Mouse (Mus musculus) monocyte, adult 5-6 weeks (primary cell): ENCODE data around the gene Asb6. TPM values are rescaled to one million over a fixed set of nuclear protein-coding genes. Genes with fewer than 3 reads are reported as not detected.

Source experiments
- ATAC-seq: fragments of 153-309, 156-312 bp; replicated peaks from 2 replicates; pipeline ENCODE4 v1.8.0; 2017; ENCODE audit warnings: mild to moderate bottlenecking; ENCODE audit not compliant: low TSS enrichment, insufficient number of reproducible peaks, severe bottlenecking, poor library complexity, low FRiP score
- total RNA-seq: library from RNA; stranded (forward); fragments of 200-1000, 200-491, 200-594 nt; gene quantifications from 3 replicates; pipeline ENCODE4 v1.2.3, GENCODE M21; 2017

Gene Asb6
- total RNA-seq, 1 experiment from 2014 or later: 45.6 TPM

GRCm38 (mm10) chr2:30805983-30806382, 24.1 kb downstream of the Asb6 start:
- ATAC-seq: no peak

- ATAC-seq: no peak
Measured at GRCm38 (mm10) chr2:30803604-30804003, 26.5 kb downstream of the Asb6 start, which contains the start of gene 1700001O22Rik. 1700001O22Rik (minus strand) TSS chr2:30803661.

- no peak for ATAC-seq
Measured at GRCm38 (mm10) chr2:30801067-30801852, 28.9 kb downstream of the Asb6 start.

- ATAC-seq: no peak
Measured at GRCm38 (mm10) chr2:30800671-30801066, 29.5 kb downstream of the Asb6 start.

- no peak for ATAC-seq
Measured at GRCm38 (mm10) chr2:30799456-30799855, 30.7 kb downstream of the Asb6 start.

- peak; percentile 57 for ATAC-seq
Measured at GRCm38 (mm10) chr2:30796382-30796781, 33.8 kb downstream of the Asb6 start.

GRCm38 (mm10) chr2:30795889-30796275, 34.3 kb downstream of the Asb6 start:
- no peak for ATAC-seq

- no peak for ATAC-seq
Measured at GRCm38 (mm10) chr2:30795271-30795888, 34.8 kb downstream of the Asb6 start.

GRCm38 (mm10) chr2:30794179-30795108, 35.7 kb downstream of the Asb6 start:
- ATAC-seq: peak; percentile 52

GRCm38 (mm10) chr2:30792061-30792460, 38.1 kb downstream of the Asb6 start:
- ATAC-seq: no peak

GRCm38 (mm10) chr2:30787466-30787865, 42.7 kb downstream of the Asb6 start:
- ATAC-seq: no peak

GRCm38 (mm10) chr2:30784078-30784994, 45.8 kb downstream of the Asb6 start:
- ATAC-seq: peak; percentile 40

GRCm38 (mm10) chr2:30783346-30783745, 46.8 kb downstream of the Asb6 start:
- no peak for ATAC-seq

GRCm38 (mm10) chr2:30782312-30783290, 47.5 kb downstream of the Asb6 start:
- no peak for ATAC-seq

GRCm38 (mm10) chr2:30779241-30779640, 50.9 kb downstream of the Asb6 start:
- no peak for ATAC-seq

GRCm38 (mm10) chr2:30778235-30778634, 51.9 kb downstream of the Asb6 start:
- ATAC-seq: no peak

GRCm38 (mm10) chr2:30777266-30777665, 52.9 kb downstream of the Asb6 start:
- ATAC-seq: no peak
